Mouse (Mus musculus) midbrain, embryonic 10.5 days (tissue): ENCODE data around the gene Selenom. TPM values are rescaled to one million over a fixed set of nuclear protein-coding genes. Genes with fewer than 3 reads are reported as not detected.

Experiments used
- DNase-seq: peaks from one replicate; pipeline ENCODE4 v3.0.0-alpha.2; 2017; ENCODE audit warnings: low spot score
- H3K27ac ChIP-seq: fragments of 300-500 bp; sonication (generic); replicated peaks from 2 replicates; pipeline ENCODE4 v1.5.1; 2016; ENCODE audit warnings: mild to moderate bottlenecking
- H3K27me3 ChIP-seq: fragments of 300-500 bp; sonication (generic); 2 replicates; pipeline ENCODE4 v1.6.1; 2016; ENCODE audit warnings: low read depth, mild to moderate bottlenecking; ENCODE audit not compliant: poor library complexity, severe bottlenecking
- H3K36me3 ChIP-seq: fragments of 300-500 bp; sonication (generic); 2 replicates; pipeline ENCODE4 v1.6.1; 2016; ENCODE audit warnings: mild to moderate bottlenecking, moderate library complexity
- H3K4me1 ChIP-seq: fragments of 300-500 bp; sonication (generic); 2 replicates; pipeline ENCODE4 v1.6.1; 2016
- H3K4me3 ChIP-seq: fragments of 300-500 bp; sonication (generic); 2 replicates; pipeline ENCODE4 v1.5.1; 2016; ENCODE audit warnings: mild to moderate bottlenecking, moderate library complexity
- H3K9me3 ChIP-seq: fragments of 300-500 bp; sonication (generic); replicated peaks from 2 replicates; pipeline ENCODE4 v1.6.1; 2016; ENCODE audit warnings: mild to moderate bottlenecking
- WGBS: fragments of 180-500 bp; shearing (Covaris S2); methylation state at CpG from one replicate; pipeline ENCODE4 v1.1.7; 2016; 5-methylcytosine and 5-hydroxymethylcytosine counted together
- polyA plus RNA-seq: library from polyadenylated mRNA; unstranded; fragments of >200 nt; fragmentation: Nextera tagmentation; extraction: Ambion mirVana; gene quantifications from 2 replicates; pipeline ENCODE4 v1.2.1, GENCODE M21; 2016

Gene Selenom
- 43.8 and 49.2 TPM in 2 replicates for polyA plus RNA-seq

DNA sequence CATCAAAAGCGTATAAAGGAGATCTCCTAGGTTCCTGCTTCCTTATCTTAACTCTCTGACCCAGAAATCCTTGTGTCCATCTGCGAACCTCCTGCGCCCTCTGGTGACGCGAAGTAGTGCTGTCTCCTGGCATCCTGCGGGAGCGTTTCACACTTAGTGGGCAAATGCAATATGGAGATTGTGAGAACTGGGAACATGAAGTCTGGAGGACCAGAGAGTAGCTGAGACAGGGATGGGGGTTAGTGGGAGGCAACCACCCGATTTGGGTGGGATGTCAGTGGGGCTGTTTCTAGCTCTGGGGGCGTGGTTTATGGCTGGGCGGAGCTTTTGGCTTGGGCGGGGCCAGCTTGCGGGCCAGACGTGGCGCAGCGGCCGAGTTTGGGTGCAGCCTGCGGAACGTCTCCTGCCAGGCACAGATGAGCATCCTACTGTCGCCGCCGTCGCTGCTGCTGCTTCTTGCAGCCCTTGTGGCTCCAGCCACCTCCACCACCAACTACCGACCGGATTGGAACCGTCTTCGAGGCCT is at the start of gene Selenom:
TSS of gene Selenom (plus strand) at position 156 of the 526 bp plus-strand sequence.
- peak within 1 kb of the TSS; percentile 71 for H3K27ac ChIP-seq
- peaks cover 34% of the 10 kb centered on the region for H3K4me1 ChIP-seq
- peak; percentile 84 for DNase-seq
- peaks cover 40% of the 10 kb centered on the region for H3K27me3 ChIP-seq
- peak within 1 kb of the TSS; percentile 62 for H3K4me3 ChIP-seq
- WGBS: under 1% methylated on average over 26 of the region's 26 CpGs
- no peaks in the 10 kb centered on the region for H3K9me3 ChIP-seq
- no peaks in the 10 kb centered on the region; the same call in 1 of the 2 replicates for H3K36me3 ChIP-seq

DNA sequence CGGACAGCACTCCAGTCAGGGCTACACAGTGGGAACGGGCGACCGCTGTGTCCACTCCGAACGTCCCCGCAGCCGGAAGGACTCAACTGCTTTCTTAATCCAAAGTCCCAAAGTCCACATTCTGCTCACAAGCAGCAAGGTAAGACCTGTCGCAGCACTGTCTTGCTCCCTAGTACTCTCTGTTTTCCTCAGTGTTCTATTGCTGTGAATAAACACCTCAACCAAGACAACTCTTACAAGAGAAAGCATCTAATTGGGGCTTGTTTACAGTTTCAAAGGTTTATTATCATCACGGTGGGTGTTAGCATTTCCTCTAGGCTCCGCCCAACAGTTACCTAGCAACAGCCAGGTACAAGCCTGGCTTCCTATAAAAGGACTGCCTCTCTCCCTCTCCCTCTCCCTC is 43.0 kb upstream of the Selenom start:
- no peak overlapping the region for H3K4me3 ChIP-seq
- no peaks in the 10 kb centered on the region for H3K27me3 ChIP-seq
- no peak for DNase-seq
- H3K9me3 ChIP-seq: no peaks in the 10 kb centered on the region
- WGBS: 33% methylated on average over 11 of the region's 11 CpGs
- 0 out of 2 replicates have a peak, but pooled peaks cover 3% of the 10 kb centered on the region for H3K4me1 ChIP-seq
- H3K27ac ChIP-seq: no peak overlapping the region
- H3K36me3 ChIP-seq: no peaks in the 10 kb centered on the region

DNA sequence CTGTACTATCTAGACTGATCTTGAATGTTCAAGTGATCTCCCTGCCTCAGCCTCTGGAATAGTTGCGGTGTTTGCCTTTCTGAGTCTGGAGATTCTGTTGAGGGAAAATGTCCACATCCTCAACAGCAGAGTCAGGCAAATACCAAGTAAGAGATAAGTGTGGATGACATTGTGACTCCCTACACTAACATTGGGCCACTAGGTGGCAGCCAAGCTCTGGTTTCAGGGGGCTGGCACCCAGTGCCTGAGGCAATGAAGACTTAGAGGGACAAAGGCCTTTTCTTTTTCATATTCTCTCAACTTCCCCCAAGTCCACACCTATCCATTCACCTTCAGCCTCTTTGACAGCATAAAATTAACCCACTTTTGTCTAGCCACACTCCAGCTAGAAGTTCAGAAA is 42.0 kb upstream of the Selenom start:
- Histone ChIP-seq H3K9me3 (no peaks in the 10 kb centered on the region), H3K4me3 (no peak overlapping the region), H3K4me1 (0 out of 2 replicates have a peak, but pooled peaks cover 3% of the 10 kb centered on the region), H3K27ac (no peak overlapping the region), H3K36me3 (no peaks in the 10 kb centered on the region), H3K27me3 (no peaks in the 10 kb centered on the region)
- 32% methylated on average over 1 of the region's 1 CpGs for WGBS
- DNase-seq: peak; percentile 75

DNA sequence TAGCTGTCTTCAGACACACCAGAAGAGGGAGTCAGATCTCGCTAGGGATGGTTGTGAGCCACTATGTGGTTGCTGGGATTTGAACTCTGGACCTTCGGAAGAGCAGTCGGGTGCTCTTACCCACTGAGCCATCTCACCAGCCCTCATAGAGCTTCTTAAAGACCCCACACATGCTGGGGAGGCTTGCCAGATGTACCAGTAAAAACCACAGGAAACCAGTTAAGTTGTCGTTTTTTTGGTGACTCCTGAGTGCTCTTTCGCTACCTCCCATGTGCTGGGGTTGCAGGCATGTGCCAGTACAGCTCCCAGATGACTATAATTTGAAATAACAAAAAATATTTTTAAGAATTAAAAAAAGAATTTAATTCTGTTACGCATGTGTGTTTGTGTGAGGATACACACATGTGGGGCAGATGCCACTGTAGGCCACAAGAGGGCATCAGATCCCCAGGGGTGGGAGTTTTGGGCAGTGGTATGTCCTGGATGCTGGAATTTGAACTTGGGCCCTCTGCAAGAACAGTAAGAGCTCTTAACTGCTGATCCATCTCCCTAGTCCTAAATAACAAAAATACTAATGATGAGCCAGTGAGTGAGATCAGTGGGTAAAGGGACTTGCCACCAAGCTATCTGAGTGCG is 39.9 kb upstream of the Selenom start:
- Histone ChIP-seq H3K36me3 (no peaks in the 10 kb centered on the region), H3K27ac (no peak overlapping the region), H3K4me1 (no peaks in the 10 kb centered on the region), H3K27me3 (no peaks in the 10 kb centered on the region), H3K9me3 (no peaks in the 10 kb centered on the region), H3K4me3 (no peak overlapping the region)
- no peak for DNase-seq
- 90% methylated on average over 7 of the region's 7 CpGs for WGBS

DNA sequence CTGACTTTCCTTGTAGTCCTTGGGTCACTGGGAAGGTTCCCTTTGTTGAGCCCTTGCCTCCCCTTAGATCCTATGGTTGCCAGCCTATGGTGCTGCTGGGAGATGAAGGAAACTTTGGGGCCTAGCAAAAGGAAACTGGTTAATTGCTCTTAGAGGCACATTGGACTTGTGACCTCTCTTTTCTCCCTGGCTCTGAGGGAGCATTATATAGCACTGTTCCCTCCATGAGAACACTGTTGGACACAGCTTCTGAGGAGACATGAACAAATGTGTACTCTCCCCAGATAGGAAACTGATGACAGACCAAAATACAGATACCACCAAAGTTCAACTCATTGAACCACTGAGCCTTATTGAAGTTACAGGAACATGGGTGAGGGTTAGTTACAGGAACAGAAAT is 39.0 kb upstream of the Selenom start:
- Histone ChIP-seq H3K9me3 (no peaks in the 10 kb centered on the region), H3K4me3 (no peak overlapping the region), H3K4me1 (no peaks in the 10 kb centered on the region), H3K36me3 (no peaks in the 10 kb centered on the region), H3K27me3 (no peaks in the 10 kb centered on the region), H3K27ac (no peak overlapping the region)
- DNase-seq: no peak

DNA sequence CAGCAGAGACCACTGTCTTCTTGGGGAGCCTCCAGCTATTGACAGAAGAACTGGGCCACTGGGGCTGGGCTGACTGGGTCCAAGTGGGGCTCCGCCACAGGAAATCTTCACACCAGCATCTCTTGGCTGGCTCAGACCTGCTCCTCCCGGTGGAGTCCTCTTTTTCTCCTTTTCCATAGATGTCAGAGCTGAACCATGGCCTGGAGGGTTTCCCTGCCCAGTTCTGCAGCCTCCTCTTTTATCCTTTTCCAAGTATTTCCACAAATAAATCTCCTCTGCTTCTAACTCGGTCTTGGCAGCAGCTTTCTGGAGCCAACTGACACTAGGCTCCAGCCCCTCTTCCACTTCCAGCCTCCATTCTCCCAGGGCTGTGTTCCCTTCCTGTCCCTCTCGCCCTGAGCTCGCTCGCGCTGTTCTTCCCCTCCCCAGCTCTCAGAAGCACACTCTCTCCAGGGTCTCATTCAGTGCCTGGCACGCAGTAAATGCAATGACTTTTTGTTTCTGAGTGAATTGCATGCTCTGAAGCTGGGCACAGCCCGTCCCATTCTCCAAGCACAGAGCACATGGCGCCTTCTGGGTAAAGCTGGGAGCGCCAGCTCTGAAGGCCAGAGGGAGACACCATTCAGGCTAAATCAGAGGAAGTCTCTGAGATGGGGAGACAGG is 30.4 kb upstream of the Selenom start:
- WGBS: 72% methylated on average over 11 of the region's 11 CpGs
- H3K9me3 ChIP-seq: no peaks in the 10 kb centered on the region
- no peak for DNase-seq

DNA sequence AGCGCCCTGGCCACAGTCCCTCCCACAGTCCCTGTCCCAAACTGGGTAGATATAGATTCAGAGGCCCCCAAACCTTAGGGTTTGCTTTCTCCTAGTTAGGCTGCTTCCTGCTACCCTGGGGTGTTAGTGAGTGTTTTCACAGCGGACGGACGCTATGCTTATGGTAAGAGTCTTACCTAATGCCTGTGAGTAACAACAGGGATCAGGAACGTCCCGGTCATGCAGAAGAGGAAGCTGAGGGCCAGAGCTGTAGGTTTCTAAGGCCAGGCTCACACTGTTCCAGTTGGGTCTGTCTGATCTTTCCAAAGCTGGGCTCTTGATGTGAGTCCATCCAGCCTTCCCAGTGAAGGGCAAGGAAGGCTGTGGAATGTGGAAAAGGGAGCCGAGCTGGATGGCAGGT is 28.1 kb upstream of the Selenom start:
- 79% methylated on average over 7 of the region's 7 CpGs for WGBS

More for the DNA sequence above, 30.4 kb upstream of the Selenom start:
- Histone ChIP-seq H3K27ac (no peak overlapping the region), H3K4me3 (no peak overlapping the region), H3K4me1 (peaks cover 8% of the 10 kb centered on the region; the same call in 1 of the 2 replicates), H3K36me3 (no peaks in the 10 kb centered on the region), H3K27me3 (no peaks in the 10 kb centered on the region)

DNA sequence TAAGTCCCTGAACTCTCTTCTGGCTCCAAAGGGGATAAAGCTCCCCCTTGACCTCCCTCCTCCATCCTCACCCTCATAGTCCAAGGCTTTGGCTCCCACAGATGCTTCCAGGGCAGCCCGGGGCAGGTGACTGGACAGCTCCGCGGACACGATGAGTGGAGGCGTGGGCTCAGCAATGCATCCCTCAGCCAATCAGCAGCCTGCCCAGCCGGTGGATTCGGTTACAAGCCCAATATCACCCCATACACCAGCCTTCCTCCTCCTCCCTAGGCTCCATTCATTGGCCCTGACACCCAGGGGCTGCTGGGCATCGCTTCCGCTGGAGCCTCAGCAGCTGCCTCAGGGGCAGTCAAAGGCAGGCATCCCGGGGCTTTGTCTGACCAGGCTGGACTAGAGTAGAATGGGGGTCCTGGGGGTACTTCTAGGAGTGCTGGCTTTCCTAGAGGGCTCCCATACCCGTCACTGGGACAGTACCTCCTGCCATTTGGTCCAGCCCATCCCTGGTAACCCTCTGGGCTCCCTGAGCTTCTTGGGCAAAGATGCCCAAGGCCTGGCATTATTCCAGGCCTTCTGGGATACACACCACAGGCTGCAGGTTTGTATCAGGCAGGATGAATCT is 26.4 kb upstream of the Selenom start, which contains the start of gene Pla2g3:
TSS of gene Pla2g3 (plus strand) at position 333 of the 619 bp plus-strand sequence.
- no peak within 1 kb of the TSS for H3K4me3 ChIP-seq
- peaks cover 19% of the 10 kb centered on the region; the same call in 1 of the 2 replicates for H3K4me1 ChIP-seq
- H3K27me3 ChIP-seq: no peaks in the 10 kb centered on the region
- DNase-seq: peak; percentile 21
- H3K9me3 ChIP-seq: no peaks in the 10 kb centered on the region
- H3K27ac ChIP-seq: peak within 1 kb of the TSS; percentile 19; the same call in 1 of the 2 replicates
- H3K36me3 ChIP-seq: no peaks in the 10 kb centered on the region
- WGBS: 35% methylated on average over 11 of the region's 11 CpGs

More for the DNA sequence above, 28.1 kb upstream of the Selenom start:
- DNase-seq: no peak
- no peak overlapping the region for H3K27ac ChIP-seq
- no peak overlapping the region for H3K4me3 ChIP-seq
- no peaks in the 10 kb centered on the region for H3K36me3 ChIP-seq
- H3K27me3 ChIP-seq: no peaks in the 10 kb centered on the region
- H3K4me1 ChIP-seq: peaks cover 8% of the 10 kb centered on the region; the same call in 1 of the 2 replicates
- no peaks in the 10 kb centered on the region for H3K9me3 ChIP-seq

DNA sequence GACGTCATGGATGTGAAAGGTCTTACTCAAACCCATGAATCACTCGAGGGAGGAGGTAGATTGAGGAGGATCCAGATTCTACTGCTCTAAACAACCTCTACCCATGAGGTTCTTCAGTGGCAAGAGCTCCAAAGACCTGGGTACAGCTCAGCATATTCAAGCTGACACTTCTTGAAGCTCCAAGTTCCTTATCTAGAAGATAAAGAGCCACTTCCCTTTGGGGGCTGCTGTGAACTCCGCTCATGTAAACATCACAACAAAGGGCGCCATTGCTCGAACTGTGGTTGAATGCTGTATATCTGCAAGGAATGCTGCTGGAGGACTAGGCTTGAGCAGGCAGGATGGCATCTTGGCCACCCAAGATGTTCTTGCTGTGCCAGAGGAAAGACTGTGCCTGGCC is 25.4 kb upstream of the Selenom start:
- H3K27me3 ChIP-seq: no peaks in the 10 kb centered on the region
- no peak overlapping the region for H3K27ac ChIP-seq
- 83% methylated on average over 5 of the region's 5 CpGs for WGBS
- no peaks in the 10 kb centered on the region for H3K9me3 ChIP-seq
- H3K4me3 ChIP-seq: no peak overlapping the region
- H3K36me3 ChIP-seq: no peaks in the 10 kb centered on the region
- peaks cover 19% of the 10 kb centered on the region; the same call in 1 of the 2 replicates for H3K4me1 ChIP-seq
- no peak for DNase-seq

DNA sequence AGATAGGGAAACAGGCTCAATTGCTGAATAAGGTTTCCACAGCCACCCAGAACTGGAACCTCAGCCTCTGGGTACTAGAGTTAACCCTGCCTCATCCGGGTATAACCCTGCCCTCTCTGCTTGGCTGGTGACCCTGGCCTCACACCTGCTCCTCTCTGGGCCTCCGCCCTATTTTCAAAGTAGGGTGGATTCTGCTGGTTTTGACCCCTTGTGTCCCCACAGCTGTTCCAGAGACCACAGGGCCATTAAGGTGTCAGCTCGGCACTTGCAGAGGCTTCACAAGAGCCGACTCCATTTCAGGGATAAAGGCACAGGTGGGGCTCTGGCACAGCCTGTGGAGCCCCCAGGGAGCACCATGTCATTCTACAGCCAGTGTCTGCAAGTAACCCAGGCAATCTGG is 21.7 kb upstream of the Selenom start:
- peaks cover 19% of the 10 kb centered on the region; the same call in 1 of the 2 replicates for H3K4me1 ChIP-seq
- H3K27ac ChIP-seq: no peak overlapping the region
- no peak for DNase-seq
- no peaks in the 10 kb centered on the region for H3K36me3 ChIP-seq
- H3K4me3 ChIP-seq: no peak overlapping the region
- H3K27me3 ChIP-seq: no peaks in the 10 kb centered on the region
- H3K9me3 ChIP-seq: no peaks in the 10 kb centered on the region
- WGBS: 80% methylated on average over 4 of the region's 4 CpGs

DNA sequence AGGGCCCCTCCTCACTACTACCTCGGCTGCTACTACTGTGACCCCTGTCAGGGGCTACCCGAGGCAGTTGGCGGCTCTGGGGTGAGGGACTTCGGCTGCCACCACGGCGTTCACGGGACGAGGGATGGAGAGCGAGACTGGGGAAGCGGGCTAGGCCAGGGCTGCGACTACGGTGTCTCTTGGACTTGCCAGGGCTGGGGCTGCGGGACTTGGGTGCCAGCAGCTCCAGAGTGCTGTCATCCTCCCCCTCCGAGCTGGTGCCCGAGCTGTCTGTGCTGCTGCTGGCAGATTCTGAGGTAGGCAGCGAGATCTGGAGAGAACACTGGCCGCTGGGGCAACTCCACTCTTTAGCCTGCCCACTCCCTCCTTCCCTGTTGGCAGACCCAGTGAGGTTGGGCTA is 19.6 kb upstream of the Selenom start:
- peak overlapping the region; percentile 49; the same call in 1 of the 2 replicates for H3K27ac ChIP-seq
- WGBS: 82% methylated on average over 17 of the region's 17 CpGs

DNA sequence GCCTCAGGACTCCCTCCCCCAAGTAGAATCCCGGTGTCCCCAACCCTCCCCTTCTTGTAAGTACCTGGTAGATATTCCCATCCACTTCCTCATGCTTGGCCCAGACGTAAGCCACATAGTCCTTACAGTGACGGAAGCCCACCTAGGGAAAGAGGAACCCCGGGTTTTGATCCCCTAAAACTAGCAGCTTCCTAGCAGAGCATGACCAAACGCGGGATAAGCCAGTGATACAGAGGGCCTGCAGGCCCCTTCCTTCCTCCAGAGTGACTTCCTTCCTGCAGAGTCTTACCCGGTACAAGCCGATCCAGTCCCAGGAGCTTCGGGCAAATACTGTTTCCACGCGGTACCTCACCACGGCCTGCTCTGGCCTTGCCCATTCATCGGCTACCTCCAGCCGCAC is 19.0 kb upstream of the Selenom start:
- DNase-seq: no peak
- 91% methylated on average over 14 of the region's 14 CpGs for WGBS

More for the DNA sequence above, 19.6 kb upstream of the Selenom start:
- DNase-seq: no peak
- no peaks in the 10 kb centered on the region for H3K27me3 ChIP-seq
- no peaks in the 10 kb centered on the region for H3K36me3 ChIP-seq
- H3K4me3 ChIP-seq: no peak overlapping the region
- H3K4me1 ChIP-seq: peaks cover 11% of the 10 kb centered on the region; the same call in 1 of the 2 replicates
- H3K9me3 ChIP-seq: no peaks in the 10 kb centered on the region

More for the DNA sequence above, 19.0 kb upstream of the Selenom start:
- H3K4me1 ChIP-seq: peaks cover 11% of the 10 kb centered on the region; the same call in 1 of the 2 replicates
- no peak overlapping the region for H3K4me3 ChIP-seq
- H3K9me3 ChIP-seq: no peaks in the 10 kb centered on the region
- H3K27me3 ChIP-seq: no peaks in the 10 kb centered on the region
- no peak overlapping the region for H3K27ac ChIP-seq
- H3K36me3 ChIP-seq: no peaks in the 10 kb centered on the region
